Mouse (Mus musculus): ENCODE data around the gene Snx29.

DNA sequence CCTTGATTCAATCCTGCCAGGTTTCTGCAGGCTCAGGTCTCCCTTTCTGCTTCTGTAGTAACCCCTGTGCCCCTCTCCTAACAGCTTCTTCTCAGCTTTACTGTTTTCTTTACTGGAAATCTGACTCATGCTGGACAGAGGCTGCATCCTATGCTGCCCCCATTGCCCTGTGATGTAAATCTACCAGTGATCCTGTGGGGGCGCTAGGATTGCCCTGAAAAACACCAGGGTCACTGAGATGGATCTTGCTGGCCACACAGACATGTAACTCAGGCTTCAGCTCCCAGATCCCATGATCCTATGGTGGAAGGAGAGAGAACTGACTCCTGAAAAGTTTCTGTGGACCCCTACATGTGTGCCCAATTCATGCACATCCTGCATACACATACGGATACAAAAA lies 73.9 kb downstream of the Snx29 start:
- TF ChIP-seq POLR2A (IDR thresholded peaks at IDR 0.05; ENCODE audit: insufficient read depth, low read depth, low read length) = no peak
- TF ChIP-seq CTCF (IDR thresholded peaks at IDR 0.05; ENCODE audit: insufficient read depth, low read depth, low read length) = no peak
